Mouse (Mus musculus) liver, postnatal 0 days (tissue): ENCODE data around the gene BC005624. TPM values are rescaled to one million over a fixed set of nuclear protein-coding genes. Genes with fewer than 3 reads are reported as not detected.

Experiments used
- ATAC-seq: fragments of 200-750 bp; cut with Nextera tagmentation; 2 replicates; pipeline ENCODE4 v1.8.0; 2017; ENCODE audit warnings: mild to moderate bottlenecking, moderate library complexity
- DNase-seq: peaks from one replicate; pipeline ENCODE4 v3.0.0-alpha.2; 2016
- H3K27ac ChIP-seq: fragments of 300-500 bp; sonication (generic); 2 replicates; pipeline ENCODE4 v1.5.1; 2014; ENCODE audit warnings: antibody characterized with exemption, moderate library complexity, mild to moderate bottlenecking, low read depth
- H3K27me3 ChIP-seq: fragments of 300-500 bp; sonication (generic); 2 replicates; pipeline ENCODE4 v1.6.1; 2014; ENCODE audit warnings: low read length, control low read depth, mixed read lengths; ENCODE audit not compliant: insufficient read depth
- H3K36me3 ChIP-seq: fragments of 300-500 bp; sonication (generic); replicated peaks from 2 replicates; pipeline ENCODE4 v1.6.1; 2014; ENCODE audit warnings: mild to moderate bottlenecking, control low read depth, low read length, moderate library complexity, mixed read lengths; ENCODE audit not compliant: insufficient read depth
- H3K4me1 ChIP-seq: fragments of 300-500 bp; sonication (generic); 2 replicates; pipeline ENCODE4 v1.6.1; 2014; ENCODE audit warnings: antibody characterized with exemption, mild to moderate bottlenecking, control low read depth; ENCODE audit not compliant: insufficient read depth
- H3K4me2 ChIP-seq: fragments of 300-500 bp; sonication (generic); 2 replicates; pipeline ENCODE4 v1.6.1; 2014; ENCODE audit warnings: low read depth, mild to moderate bottlenecking, low read length, moderate library complexity, mixed read lengths
- H3K4me3 ChIP-seq: fragments of 300-500 bp; sonication (generic); 2 replicates; pipeline ENCODE4 v1.5.1; 2014; ENCODE audit warnings: low read depth, low read length
- H3K9ac ChIP-seq: fragments of 300-500 bp; sonication (generic); replicated peaks from 2 replicates; pipeline ENCODE4 v1.6.1; 2014; ENCODE audit warnings: mild to moderate bottlenecking, moderate library complexity
- H3K9me3 ChIP-seq: fragments of 300-500 bp; sonication (generic); 2 replicates; pipeline ENCODE4 v1.6.1; 2016; ENCODE audit warnings: mild to moderate bottlenecking, control low read depth, low read length, mixed read lengths
- CTCF ChIP-seq: sonication (generic); IDR thresholded peaks from 2 replicates; pipeline ENCODE4 v1.5.1; 2016; ENCODE audit warnings: antibody characterized with exemption, low read depth
- EP300 ChIP-seq: IDR thresholded peaks from 2 replicates; pipeline ENCODE4 v1.6.1; 2016; ENCODE audit warnings: antibody characterized with exemption, low read depth, mild to moderate bottlenecking
- WGBS: fragments of 180-500 bp; shearing (Covaris S2); extraction: QIAGEN DNeasy Blood & Tissue Kit; methylation state at CpG from one replicate; pipeline ENCODE4 v1.1.7; 2014; ENCODE audit not compliant: insufficient replicate concordance; 5-methylcytosine and 5-hydroxymethylcytosine counted together
- polyA plus RNA-seq: library from polyadenylated mRNA; unstranded; fragments of >200 nt; fragmentation: Nextera tagmentation; extraction: Ambion mirVana; gene quantifications from 2 replicates; pipeline ENCODE4 v1.2.1, GENCODE M21; 2015

Gene BC005624
- polyA plus RNA-seq, 1 experiment from 2014 or later, result 18.9 TPM

DNA sequence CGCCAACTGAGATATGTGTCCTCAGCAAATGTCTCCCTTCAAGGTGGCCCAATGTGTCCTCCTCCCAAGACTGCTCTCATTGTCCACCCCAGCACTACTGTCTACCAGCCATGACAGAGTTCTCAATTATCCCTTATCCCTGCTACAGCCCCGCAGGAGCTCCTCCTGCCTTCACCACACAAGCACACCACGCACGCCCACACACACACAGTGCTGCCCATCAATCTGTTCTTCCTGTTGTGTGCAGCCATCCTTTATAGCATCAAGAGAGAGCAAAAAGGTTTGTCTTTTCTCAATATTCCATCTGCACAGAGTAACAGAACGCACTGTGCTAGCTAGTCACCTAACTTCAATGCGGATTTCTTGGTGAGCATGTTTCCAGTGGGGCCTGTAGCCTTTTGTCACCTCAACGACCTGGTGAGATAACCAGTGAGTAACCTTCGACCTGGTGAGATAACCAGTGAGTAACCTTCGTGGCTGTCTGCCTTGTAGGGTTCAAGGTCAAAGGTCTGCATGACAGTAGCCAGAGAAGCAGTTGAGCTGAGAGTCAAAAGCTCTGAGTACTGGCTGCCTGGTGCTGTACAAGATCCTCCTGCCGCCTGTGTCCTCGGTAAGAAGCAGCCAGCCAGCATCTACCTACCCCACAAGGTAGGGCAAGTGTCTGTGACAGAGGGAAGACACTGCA, 19.3 kb downstream of the BC005624 start:
- H3K4me1 ChIP-seq, result peaks cover 27% of the 10 kb centered on the region
- no peaks in the 10 kb centered on the region for H3K27me3 ChIP-seq
- no peak overlapping the region for H3K4me2 ChIP-seq
- H3K36me3 ChIP-seq, result peaks cover 73% of the 10 kb centered on the region
- WGBS, result 77% methylated on average over 11 of the region's 11 CpGs
- no peak overlapping the region for H3K9ac ChIP-seq
- TF ChIP-seq CTCF (no peak), EP300 (peak; percentile 35; the same call in 1 of the 2 replicates)
- H3K4me3 ChIP-seq, result no peak overlapping the region
- peak; percentile 37 for DNase-seq
- H3K27ac ChIP-seq, result peak overlapping the region; percentile 79
- ATAC-seq, result peak; percentile 24
- H3K9me3 ChIP-seq, result no peaks in the 10 kb centered on the region

DNA sequence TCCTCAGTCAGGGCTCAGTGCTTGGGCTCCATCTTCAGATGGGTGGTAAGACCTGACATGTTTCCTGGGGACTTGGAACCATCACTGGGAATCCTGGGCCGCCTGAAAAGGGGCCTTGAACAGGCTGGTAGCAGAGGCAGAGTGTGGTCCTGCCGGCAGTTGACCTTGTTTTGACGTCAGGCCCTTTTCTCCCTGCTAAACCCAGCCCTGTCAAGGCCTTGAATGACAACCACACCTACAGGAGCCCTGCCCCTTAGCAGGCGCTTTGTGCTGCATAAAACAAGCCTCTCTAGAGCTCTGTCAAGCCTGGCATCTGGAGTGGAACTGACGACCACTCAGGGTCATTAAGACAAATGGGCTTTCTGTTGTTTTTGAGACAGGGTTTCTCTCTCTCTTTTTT, 22.1 kb downstream of the BC005624 start:
- Histone ChIP-seq H3K4me2 (no peak overlapping the region), H3K36me3 (peaks cover 96% of the 10 kb centered on the region), H3K4me1 (peaks cover 31% of the 10 kb centered on the region), H3K9ac (peak overlapping the region; percentile 51), H3K9me3 (no peaks in the 10 kb centered on the region), H3K27ac (peak overlapping the region; percentile 92), H3K27me3 (no peaks in the 10 kb centered on the region), H3K4me3 (no peak overlapping the region)
- DNase-seq (peak; percentile 13), ATAC-seq (no peak)
- TF ChIP-seq CTCF (no peak), EP300 (no peak)
- WGBS, result 68% methylated on average over 5 of the region's 5 CpGs

DNA sequence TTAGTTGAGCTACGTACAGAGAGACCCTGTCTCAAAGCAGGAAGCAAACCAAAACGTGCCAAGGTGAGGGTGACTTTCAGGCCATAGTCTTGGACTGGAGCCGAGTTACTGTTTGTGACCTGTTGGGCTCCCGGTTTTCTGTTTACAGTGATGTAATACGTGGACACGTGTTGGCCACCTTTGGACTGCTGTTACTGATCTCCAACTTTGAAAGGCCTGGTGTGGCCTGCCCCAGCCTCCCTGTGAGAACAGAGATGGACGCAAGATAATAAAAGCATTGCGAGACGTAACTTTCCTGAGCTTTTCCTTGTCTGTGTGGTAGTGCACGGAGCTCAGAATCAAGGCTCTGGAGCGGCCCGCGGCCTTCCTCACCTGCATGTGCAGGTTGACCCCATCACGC, 23.3 kb downstream of the BC005624 start:
- TF ChIP-seq EP300 (peak; percentile 85), CTCF (no peak)
- ATAC-seq (peak; percentile 89), DNase-seq (peak; percentile 78)
- H3K4me3 ChIP-seq, result no peak overlapping the region
- H3K27ac ChIP-seq, result peak overlapping the region; percentile 92
- H3K9ac ChIP-seq, result 0 out of 2 replicates have a peak overlapping the region, but pooled peaks have one; percentile 11
- no peaks in the 10 kb centered on the region for H3K9me3 ChIP-seq
- H3K4me2 ChIP-seq, result no peak overlapping the region
- H3K4me1 ChIP-seq, result peaks cover 35% of the 10 kb centered on the region
- WGBS, result 64% methylated on average over 14 of the region's 14 CpGs
- peaks cover 85% of the 10 kb centered on the region for H3K36me3 ChIP-seq
- no peaks in the 10 kb centered on the region for H3K27me3 ChIP-seq

DNA sequence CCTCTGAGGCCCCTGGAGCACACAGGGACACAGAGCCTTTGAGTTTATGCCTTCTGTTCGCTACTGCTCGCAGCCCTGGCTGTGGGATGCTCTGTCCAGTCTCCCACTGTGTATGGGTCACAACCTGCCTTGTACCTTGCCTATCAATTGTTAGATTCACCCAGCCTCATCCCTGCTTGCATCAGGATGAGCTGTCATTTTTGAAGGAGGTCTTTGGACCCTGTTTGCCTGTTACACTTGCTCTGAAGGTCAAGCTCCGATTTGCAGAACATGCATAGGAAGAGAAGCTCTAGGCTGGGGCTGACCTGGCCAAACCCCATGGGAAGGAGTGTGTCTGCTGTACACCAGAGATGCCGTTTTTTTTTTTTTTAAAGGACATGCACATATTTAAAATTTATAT, 24.5 kb downstream of the BC005624 start:
- Histone ChIP-seq H3K4me3 (no peak overlapping the region), H3K36me3 (peaks cover 74% of the 10 kb centered on the region), H3K9ac (no peak overlapping the region), H3K4me2 (no peak overlapping the region), H3K4me1 (peaks cover 39% of the 10 kb centered on the region), H3K27me3 (no peaks in the 10 kb centered on the region), H3K9me3 (no peaks in the 10 kb centered on the region), H3K27ac (peak overlapping the region; percentile 92; the same call in 1 of the 2 replicates)
- TF ChIP-seq EP300, result no peak
- no peak for TF ChIP-seq CTCF
- 76% methylated on average over 4 of the region's 4 CpGs for WGBS
- peak; percentile 3; the same call in 1 of the 2 replicates for ATAC-seq
- DNase-seq, result peak; percentile 13

DNA sequence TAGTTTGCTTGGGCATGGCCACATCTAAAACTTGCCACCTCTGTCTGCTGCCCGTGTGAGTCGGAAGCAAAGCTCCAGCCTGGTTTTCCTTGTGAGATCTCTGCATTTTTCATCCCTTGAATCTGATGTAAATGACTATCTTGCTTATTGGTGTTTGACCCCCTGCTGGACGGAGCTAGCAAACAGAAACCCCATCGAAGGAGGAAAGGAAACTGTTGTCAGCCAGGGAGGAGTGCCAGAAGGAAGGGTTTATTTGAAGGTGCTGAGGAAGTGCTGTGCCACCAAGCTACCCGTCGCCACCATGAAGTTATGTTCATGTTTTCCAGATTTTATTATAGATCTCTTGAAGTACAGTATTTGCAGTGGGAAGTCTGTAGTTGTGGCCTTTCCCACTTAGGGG, 27.2 kb downstream of the BC005624 start:
- DNase-seq (peak; percentile 17), ATAC-seq (no peak)
- Histone ChIP-seq H3K9me3 (no peaks in the 10 kb centered on the region), H3K4me1 (peaks cover 45% of the 10 kb centered on the region), H3K27me3 (no peaks in the 10 kb centered on the region), H3K9ac (peak overlapping the region; percentile 83), H3K36me3 (peaks cover 49% of the 10 kb centered on the region), H3K4me3 (peak overlapping the region; percentile 78), H3K27ac (0 out of 2 replicates have a peak overlapping the region, but pooled peaks have one; percentile 24), H3K4me2 (peak overlapping the region; percentile 83)
- 44% methylated on average over 6 of the region's 6 CpGs for WGBS
- TF ChIP-seq CTCF (peak; percentile 33; the same call in 1 of the 2 replicates), EP300 (no peak)

DNA sequence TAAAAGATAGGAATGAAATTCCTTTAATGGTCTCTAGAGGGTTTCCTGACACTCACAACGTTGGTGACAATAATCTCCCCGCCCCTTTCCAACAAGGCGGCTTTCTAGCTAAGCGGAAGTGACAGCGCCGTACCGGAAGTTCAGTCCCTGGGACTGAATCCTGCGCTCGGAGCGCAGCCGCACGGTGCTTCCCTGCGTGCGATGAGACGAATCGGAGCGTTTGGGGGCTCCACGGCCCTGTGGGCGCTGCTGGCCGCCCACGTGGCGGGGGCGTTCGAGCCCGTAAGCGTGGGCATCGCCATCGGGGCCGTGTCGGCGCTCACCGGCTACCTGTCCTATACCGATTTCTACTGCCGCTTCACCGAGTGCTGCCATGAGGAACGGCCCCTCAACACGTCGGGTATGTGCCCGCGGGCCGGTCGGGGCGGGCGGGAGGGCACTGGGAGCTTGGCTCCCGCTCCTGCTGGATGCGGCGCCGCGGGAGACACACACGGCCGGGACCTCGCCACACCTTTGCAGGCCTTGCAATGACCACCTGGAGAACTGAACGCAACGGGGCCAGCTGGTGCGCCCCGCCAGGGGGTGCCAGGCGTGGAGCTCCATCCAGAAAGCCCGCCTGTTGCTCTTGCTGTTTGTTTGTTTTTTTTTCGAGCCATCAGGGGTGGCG, 29.0 kb downstream of the BC005624 start, which contains the start of gene Tor1b:
TSS of gene Tor1b (plus strand) at position 136 of the 667 bp plus-strand sequence.
- H3K27me3 ChIP-seq, result no peaks in the 10 kb centered on the region
- TF ChIP-seq EP300 (no peak), CTCF (peak; percentile 46)
- peak within 1 kb of the TSS; percentile 92 for H3K27ac ChIP-seq
- no peaks in the 10 kb centered on the region for H3K9me3 ChIP-seq
- WGBS, result under 1% methylated on average over 60 of the region's 60 CpGs
- peak; percentile 88 for ATAC-seq
- H3K4me2 ChIP-seq, result peak within 1 kb of the TSS; percentile 83
- H3K4me3 ChIP-seq, result peak within 1 kb of the TSS; percentile 78
- peaks cover 39% of the 10 kb centered on the region for H3K4me1 ChIP-seq
- peak within 1 kb of the TSS; percentile 83 for H3K9ac ChIP-seq
- peak; percentile 89 for DNase-seq
- peaks cover 32% of the 10 kb centered on the region for H3K36me3 ChIP-seq
